Mouse (Mus musculus) neural tube, embryonic 14.5 days (tissue): ENCODE data around the gene Gm49373. TPM values are rescaled to one million over a fixed set of nuclear protein-coding genes. Genes with fewer than 3 reads are reported as not detected.

Source experiments
- ATAC-seq: fragments of 200-750 bp; cut with Nextera tagmentation; 2 replicates; pipeline ENCODE4 v1.8.0; 2017; ENCODE audit warnings: low read depth, mild to moderate bottlenecking, moderate TSS enrichment, moderate library complexity
- H3K27ac ChIP-seq: fragments of 300-500 bp; sonication (generic); 2 replicates; pipeline ENCODE4 v1.5.1; 2014; ENCODE audit warnings: low read depth, mild to moderate bottlenecking, control low read depth, low read length, moderate library complexity, mixed read lengths
- H3K27me3 ChIP-seq: fragments of 300-500 bp; sonication (generic); 2 replicates; pipeline ENCODE4 v1.6.1; 2014; ENCODE audit warnings: low read length; ENCODE audit not compliant: control insufficient read depth, insufficient read depth
- H3K36me3 ChIP-seq: fragments of 300-500 bp; sonication (generic); 2 replicates; pipeline ENCODE4 v1.6.1; 2014; ENCODE audit warnings: low read length, mixed read lengths; ENCODE audit not compliant: control insufficient read depth, insufficient read depth
- H3K4me1 ChIP-seq: fragments of 300-500 bp; sonication (generic); 2 replicates; pipeline ENCODE4 v1.6.1; 2014; ENCODE audit warnings: low read length; ENCODE audit not compliant: control insufficient read depth, insufficient read depth
- H3K4me2 ChIP-seq: fragments of 300-500 bp; sonication (generic); 2 replicates; pipeline ENCODE4 v1.6.1; 2014; ENCODE audit warnings: mild to moderate bottlenecking, low read depth, low read length, control low read depth
- H3K4me3 ChIP-seq: fragments of 300-500 bp; sonication (generic); 2 replicates; pipeline ENCODE4 v1.5.1; 2014; ENCODE audit warnings: low read depth, low read length, control low read depth, mixed read lengths
- H3K9ac ChIP-seq: fragments of 300-500 bp; sonication (generic); replicated peaks from 2 replicates; pipeline ENCODE4 v1.6.1; 2014; ENCODE audit warnings: low read depth, mild to moderate bottlenecking, control low read depth, low read length, mixed read lengths
- H3K9me3 ChIP-seq: fragments of 300-500 bp; sonication (generic); 2 replicates; pipeline ENCODE4 v1.6.1; 2016; ENCODE audit warnings: low read length; ENCODE audit not compliant: control insufficient read depth
- WGBS: fragments of 180-500 bp; shearing (Covaris S2); extraction: QIAGEN DNeasy Blood & Tissue Kit; methylation state at CpG from one replicate; pipeline ENCODE4 v1.1.7; 2014; 5-methylcytosine and 5-hydroxymethylcytosine counted together
- polyA plus RNA-seq: library from polyadenylated mRNA; unstranded; fragments of >200 nt; fragmentation: Nextera tagmentation; extraction: Ambion mirVana; gene quantifications from 2 replicates; pipeline ENCODE4 v1.2.1, GENCODE M21; 2014

The Gm49373 gene
- polyA plus RNA-seq, 1 experiment from 2014 or later, result 1.7 TPM

DNA sequence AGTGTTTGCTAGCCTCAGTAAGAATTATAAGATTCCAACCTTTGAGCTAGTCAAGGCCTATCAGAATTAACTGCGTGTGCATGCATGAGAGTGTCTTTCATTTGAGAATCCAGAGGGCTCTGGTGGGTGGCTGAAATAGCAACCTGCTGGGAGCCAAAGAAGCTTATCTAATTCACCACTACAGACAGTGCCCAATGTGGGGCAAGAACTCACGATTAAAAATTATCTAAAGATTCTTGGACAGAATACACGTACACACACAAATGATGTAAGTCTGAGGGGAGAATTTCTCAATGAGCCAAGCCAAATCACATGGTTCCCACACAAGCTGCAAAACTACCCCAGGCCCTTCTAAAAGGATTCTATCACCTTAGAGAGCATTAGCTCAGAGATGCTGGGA lies 10.4 kb upstream of the Gm49373 start:
- Histone ChIP-seq H3K36me3 (peaks cover 80% of the 10 kb centered on the region), H3K4me2 (no peak overlapping the region), H3K27me3 (no peaks in the 10 kb centered on the region), H3K4me1 (no peaks in the 10 kb centered on the region), H3K9ac (no peak overlapping the region), H3K27ac (no peak overlapping the region), H3K4me3 (no peak overlapping the region), H3K9me3 (no peaks in the 10 kb centered on the region)
- WGBS, result 89% methylated on average over 3 of the region's 3 CpGs
- ATAC-seq, result no peak

DNA sequence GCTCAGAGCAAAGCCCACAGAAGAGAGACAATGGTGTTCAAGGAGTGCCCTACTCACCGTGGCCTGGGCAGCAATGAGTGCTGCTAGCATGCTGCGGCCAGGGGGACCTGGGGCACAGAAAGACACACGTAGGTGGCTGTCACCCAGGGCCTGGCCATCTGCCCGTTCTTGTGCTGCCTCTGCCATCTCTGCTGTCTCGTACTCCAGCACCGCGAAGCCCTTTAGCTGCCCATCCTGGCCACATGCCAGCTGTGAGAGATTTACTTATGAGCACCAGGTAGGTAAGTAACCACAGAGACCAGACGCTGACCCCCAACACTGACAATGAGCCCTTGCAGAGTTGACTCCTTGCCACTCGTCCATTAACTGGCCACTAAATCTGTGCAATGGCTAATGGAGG lies 8.2 kb upstream of the Gm49373 start:
- Histone ChIP-seq H3K9ac (no peak overlapping the region), H3K4me2 (no peak overlapping the region), H3K36me3 (peaks cover 82% of the 10 kb centered on the region), H3K27ac (no peak overlapping the region), H3K9me3 (no peaks in the 10 kb centered on the region), H3K4me3 (no peak overlapping the region), H3K27me3 (no peaks in the 10 kb centered on the region), H3K4me1 (no peaks in the 10 kb centered on the region)
- 85% methylated on average over 9 of the region's 9 CpGs for WGBS
- no peak for ATAC-seq

DNA sequence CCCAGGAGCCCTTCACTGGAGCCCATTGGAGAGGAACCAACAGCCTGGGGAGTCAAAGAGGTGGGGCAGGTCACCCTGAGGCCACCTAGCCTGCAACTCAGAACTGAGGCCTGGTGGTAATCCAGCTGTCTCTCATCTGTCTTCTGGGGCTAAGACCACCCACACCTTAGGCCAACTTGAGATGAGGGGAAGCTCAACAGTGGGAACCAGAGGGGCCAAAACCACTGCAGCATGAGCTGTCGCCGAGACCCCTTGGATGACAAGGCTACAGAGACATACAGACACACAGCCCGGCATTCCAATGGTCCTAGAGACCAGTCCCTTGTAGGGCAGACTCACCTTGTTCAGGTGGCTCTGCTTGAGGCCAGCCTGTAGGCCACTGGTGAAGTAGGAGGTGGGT lies 2.7 kb upstream of the Gm49373 start:
- H3K27me3 ChIP-seq, result no peaks in the 10 kb centered on the region
- no peak overlapping the region for H3K4me3 ChIP-seq
- peaks cover 58% of the 10 kb centered on the region for H3K36me3 ChIP-seq
- peaks cover 12% of the 10 kb centered on the region for H3K4me1 ChIP-seq
- H3K9me3 ChIP-seq, result no peaks in the 10 kb centered on the region
- H3K9ac ChIP-seq, result no peak overlapping the region
- H3K4me2 ChIP-seq, result no peak overlapping the region
- H3K27ac ChIP-seq, result no peak overlapping the region
- WGBS, result 90% methylated on average over 3 of the region's 3 CpGs
- ATAC-seq, result no peak

DNA sequence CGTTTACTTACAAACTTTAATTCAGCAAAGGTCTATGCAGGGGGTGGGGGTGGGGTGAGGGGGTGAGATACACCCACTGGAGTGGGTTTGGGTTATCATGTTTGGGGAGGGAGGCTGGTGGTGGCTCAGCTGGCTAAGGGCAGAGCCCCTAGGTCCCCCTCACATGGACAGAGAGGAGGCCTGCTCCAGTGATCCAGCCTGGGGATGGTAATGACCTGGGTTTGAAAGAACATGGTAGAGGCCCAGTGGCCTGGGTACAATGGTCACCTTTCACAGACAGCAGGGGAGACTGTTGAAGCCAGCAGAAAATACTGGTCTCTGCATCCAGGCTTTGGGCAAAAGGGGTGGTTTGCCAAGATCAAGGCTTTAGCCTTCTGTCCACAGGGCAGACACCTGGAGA lies 1.3 kb upstream of the Gm49373 start:
- no peaks in the 10 kb centered on the region for H3K27me3 ChIP-seq
- H3K4me1 ChIP-seq, result peaks cover 12% of the 10 kb centered on the region
- H3K4me3 ChIP-seq, result no peak overlapping the region
- H3K9ac ChIP-seq, result no peak overlapping the region
- WGBS, result 83% methylated on average over 1 of the region's 1 CpGs
- H3K36me3 ChIP-seq, result peaks cover 44% of the 10 kb centered on the region
- ATAC-seq, result no peak
- no peak overlapping the region; the same call in 1 of the 2 replicates for H3K4me2 ChIP-seq
- H3K27ac ChIP-seq, result no peak overlapping the region
- H3K9me3 ChIP-seq, result no peaks in the 10 kb centered on the region

DNA sequence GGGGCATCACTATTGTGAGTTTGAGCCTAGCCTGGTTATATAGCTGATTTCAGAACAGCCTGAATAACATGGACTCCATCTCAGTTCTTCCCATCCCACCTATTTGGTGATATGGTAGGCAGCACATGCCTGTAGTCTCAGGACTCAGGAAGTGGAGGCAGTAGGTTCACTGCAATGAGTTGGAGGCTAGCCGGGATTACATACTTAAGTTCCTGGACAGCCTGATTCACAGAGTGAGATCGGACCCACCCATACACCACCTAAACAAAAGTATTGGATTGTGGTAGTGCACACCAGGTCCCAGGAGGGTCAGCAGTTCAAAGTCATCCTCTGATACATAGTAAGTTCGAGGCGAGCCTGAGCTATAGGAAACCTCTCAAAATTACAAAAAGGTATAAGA lies 255 bp downstream of the Gm49373 start:
- Histone ChIP-seq H3K27me3 (no peaks in the 10 kb centered on the region), H3K4me3 (peak overlapping the region; percentile 87), H3K27ac (no peak overlapping the region), H3K9me3 (no peaks in the 10 kb centered on the region), H3K4me2 (peak overlapping the region; percentile 88), H3K36me3 (peaks cover 32% of the 10 kb centered on the region), H3K9ac (peak overlapping the region; percentile 81), H3K4me1 (peaks cover 12% of the 10 kb centered on the region)
- ATAC-seq, result no peak
- 19% methylated on average over 4 of the region's 4 CpGs for WGBS

DNA sequence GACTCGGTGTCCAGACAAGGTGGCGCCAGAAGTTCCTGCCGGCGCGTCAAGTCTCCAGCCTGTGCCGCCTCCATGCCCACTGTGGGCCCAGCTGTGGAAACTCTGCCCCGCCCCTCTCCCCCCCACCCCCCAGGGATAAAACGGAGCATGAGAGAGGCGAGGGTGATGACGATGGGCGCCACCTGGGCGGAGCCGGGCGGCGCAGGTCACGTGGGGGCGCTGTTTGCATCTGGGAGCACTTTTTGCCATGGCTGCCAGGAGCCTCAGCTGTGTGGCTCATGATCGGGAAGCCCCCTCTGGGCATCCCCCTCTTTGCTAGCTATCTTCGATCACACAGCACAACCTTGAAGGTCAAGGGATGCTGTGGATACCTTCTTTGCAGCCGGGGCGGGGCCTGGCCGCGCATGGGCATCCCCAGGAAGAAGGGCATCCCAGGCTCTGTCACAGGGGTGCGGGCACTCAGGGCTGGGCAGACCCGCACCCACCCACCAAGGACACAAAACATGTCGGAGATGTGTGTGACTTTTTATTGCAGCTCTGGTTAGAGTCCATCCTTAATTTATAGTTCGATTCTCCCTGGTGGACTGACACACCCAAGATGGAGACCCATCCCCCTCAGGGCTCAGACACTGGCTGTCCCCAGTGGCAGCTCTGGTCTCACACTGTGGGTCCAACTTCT lies 5.8 kb downstream of the Gm49373 start, which contains the start of gene Zglp1:
Gene Zglp1 (minus strand): TSS at position 88 of the 679 bp plus-strand sequence.
- H3K4me3 ChIP-seq, result no peak within 1 kb of the TSS
- ATAC-seq, result no peak
- WGBS, result 87% methylated on average over 27 of the region's 27 CpGs
- H3K27me3 ChIP-seq, result no peaks in the 10 kb centered on the region
- H3K9ac ChIP-seq, result no peak within 1 kb of the TSS
- H3K4me2 ChIP-seq, result no peak within 1 kb of the TSS
- H3K36me3 ChIP-seq, result peaks cover 14% of the 10 kb centered on the region; the same call in 1 of the 2 replicates
- H3K9me3 ChIP-seq, result no peaks in the 10 kb centered on the region
- H3K4me1 ChIP-seq, result peaks cover 3% of the 10 kb centered on the region
- no peak within 1 kb of the TSS for H3K27ac ChIP-seq

DNA sequence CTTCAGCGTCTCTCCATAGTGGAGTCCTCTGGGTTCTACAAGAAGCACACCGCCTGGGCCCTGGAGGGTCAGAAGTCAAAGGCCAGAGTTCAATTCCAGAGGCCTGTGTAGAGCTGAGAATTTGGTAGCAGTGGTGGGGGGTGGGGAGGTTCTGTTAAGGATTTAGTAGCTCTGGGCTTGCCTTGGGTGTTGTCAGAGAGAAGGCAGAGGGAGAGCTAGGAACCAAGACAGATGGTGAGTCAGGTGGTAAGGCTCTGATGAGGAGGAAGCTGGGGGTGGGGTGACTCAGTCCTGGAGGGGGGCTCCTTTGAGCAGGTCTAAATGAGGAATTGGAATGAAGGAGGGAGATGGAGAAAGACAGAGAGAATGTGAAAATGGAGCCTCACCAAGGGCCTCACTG lies 10.0 kb downstream of the Gm49373 start:
- Histone ChIP-seq H3K27ac (no peak overlapping the region), H3K9ac (no peak overlapping the region), H3K4me3 (no peak overlapping the region), H3K9me3 (no peaks in the 10 kb centered on the region), H3K36me3 (peaks cover 14% of the 10 kb centered on the region; the same call in 1 of the 2 replicates), H3K4me2 (no peak overlapping the region), H3K4me1 (no peaks in the 10 kb centered on the region), H3K27me3 (no peaks in the 10 kb centered on the region)
- ATAC-seq, result no peak
- WGBS, result 89% methylated on average over 2 of the region's 2 CpGs

DNA sequence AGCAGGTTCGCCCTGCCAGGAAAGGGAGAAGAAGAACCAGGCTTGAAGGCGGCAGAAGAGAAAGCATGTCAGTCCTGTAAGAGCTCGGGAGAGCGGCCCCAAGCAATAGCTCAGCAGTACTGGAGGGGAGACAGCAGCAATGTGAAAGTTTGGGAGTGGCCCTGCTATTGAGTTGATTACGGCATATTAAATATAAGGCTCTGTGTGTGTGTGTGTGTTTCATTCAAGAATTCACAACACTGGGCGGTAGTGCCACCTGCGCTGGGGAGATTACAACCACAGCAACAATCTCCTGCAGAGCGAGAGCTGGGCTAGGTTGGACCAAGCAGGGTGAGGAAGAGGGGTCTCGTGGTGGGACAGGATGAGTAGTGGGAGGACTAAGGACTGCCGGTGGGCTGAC lies 21.3 kb downstream of the Gm49373 start:
- Histone ChIP-seq H3K4me3 (no peak overlapping the region), H3K9ac (no peak overlapping the region), H3K27ac (no peak overlapping the region), H3K36me3 (no peaks in the 10 kb centered on the region), H3K9me3 (no peaks in the 10 kb centered on the region; the same call in 1 of the 2 replicates), H3K4me1 (no peaks in the 10 kb centered on the region), H3K4me2 (no peak overlapping the region), H3K27me3 (no peaks in the 10 kb centered on the region)
- no peak for ATAC-seq
- WGBS, result 68% methylated on average over 10 of the region's 10 CpGs

DNA sequence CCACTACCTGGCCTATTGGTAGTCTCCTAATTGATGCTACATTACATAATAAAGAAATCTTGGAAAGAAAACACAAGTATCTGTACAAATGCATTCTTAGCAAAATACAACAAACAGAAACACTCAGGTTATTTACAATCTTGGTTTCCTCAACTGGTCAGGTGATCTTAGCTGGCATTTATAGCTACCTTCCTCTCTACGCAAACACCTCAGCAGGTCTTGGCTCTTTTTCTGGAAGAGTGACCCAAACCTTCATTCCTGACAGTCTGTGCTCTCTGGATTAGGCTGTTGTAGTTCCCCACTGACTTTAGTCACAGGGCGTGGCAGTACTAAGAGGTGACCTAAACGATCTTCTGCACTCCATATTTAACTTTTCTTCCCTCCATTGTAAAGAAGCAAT lies 27.7 kb downstream of the Gm49373 start:
- no peaks in the 10 kb centered on the region for H3K36me3 ChIP-seq
- H3K27me3 ChIP-seq, result no peaks in the 10 kb centered on the region
- H3K9ac ChIP-seq, result no peak overlapping the region
- WGBS, result 79% methylated on average over 3 of the region's 3 CpGs
- H3K4me1 ChIP-seq, result no peaks in the 10 kb centered on the region
- no peak overlapping the region for H3K27ac ChIP-seq
- ATAC-seq, result no peak
- no peaks in the 10 kb centered on the region; the same call in 1 of the 2 replicates for H3K9me3 ChIP-seq
- H3K4me2 ChIP-seq, result no peak overlapping the region
- H3K4me3 ChIP-seq, result no peak overlapping the region
